19 mouse cellular contexts compared by ENCODE assay signal in the genomic region with DNA sequence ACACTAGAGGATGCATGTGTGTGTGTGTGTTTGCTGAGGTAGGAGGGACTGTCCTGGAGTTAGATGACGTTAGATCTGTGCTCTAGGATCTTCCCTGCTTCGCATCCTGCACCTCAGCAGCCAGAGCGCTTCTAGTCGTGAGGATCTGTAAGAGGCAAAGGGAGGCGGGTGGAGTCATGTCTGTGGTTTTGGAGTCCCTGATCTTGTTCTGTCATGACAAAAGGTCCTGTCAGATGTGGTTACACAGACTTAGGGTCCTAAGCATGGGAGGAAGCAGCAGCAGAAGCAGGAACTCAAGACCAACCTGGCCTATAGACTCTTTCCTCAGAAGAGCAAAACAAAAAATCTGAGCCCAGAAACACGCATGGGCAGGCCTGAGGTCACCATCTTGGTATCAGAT. TPM values are rescaled to one million over a fixed set of nuclear protein-coding genes. Genes with fewer than 3 reads are reported as not detected.
DNase-seq lines count a peak whose midpoint lies in the region; TF ChIP-seq lines count a peak whose summit lies in the region.
"Had no signal": no experiment of that assay in that cellular context is flagged by ENCODE, and none has a peak within 500 bp of the region (broad histone marks: within the 10 kb centered on the region; RNA-seq: fewer than 3 reads in every experiment).

No protein-coding gene starts in this region.

- 74% methylated on average over 6 of the region's 6 CpGs for WGBS in cerebellum, adult 2 months

- no peak for TF ChIP-seq POLR2A in cerebellum, adult 2 months (IDR thresholded peaks at IDR 0.05; ENCODE audit: borderline replicate concordance, insufficient read depth, low read length)

- no peaks in the 10 kb centered on the region for H3K27me3 ChIP-seq in cerebellum, adult 2 months (ENCODE audit: control insufficient read depth, insufficient read depth, low read length)

- no peak for DNase-seq in cerebellum, adult 2 months
- no peak for DNase-seq in cerebellum, postnatal 10 days
- DNase-seq in layer of hippocampus, adult 2 months (ENCODE audit: low spot score in 2 of 2): no peak
- DNase-seq in layer of hippocampus, adult 11-12 months (ENCODE audit: low spot score): no peak
- peak; percentile 23 to 46 for DNase-seq in CD8-positive naive resting alpha-beta T cell, adult 2 months (ENCODE audit: low read depth in 2 of 2, low spot score in 2 of 2)
- peak; percentile 39 for DNase-seq in induced T-regulatory cell, adult 2 months (ENCODE audit: low read depth)
- no peak for DNase-seq in right cerebral cortex, postnatal 36 days (ENCODE audit: low spot score in 2 of 2)
- no peak for DNase-seq in left cerebral cortex, postnatal 14 days (ENCODE audit: low spot score in 2 of 2)
- DNase-seq: adrenal gland, adult 8-10 months; kidney, postnatal 14 days; liver, postnatal 0 days; lung, postnatal 36 days had no signal

- intact Hi-C loops in left cerebral cortex, postnatal 14 days (cut with DNase I): no loop called here

- H3K4me3 ChIP-seq in cerebellum, adult 2 months (replicated peaks; ENCODE audit: insufficient read depth, low read depth, low read length): no peak overlapping the region
- H3K4me3 ChIP-seq in layer of hippocampus, adult 2 months: no peak overlapping the region

- no peak for TF ChIP-seq CTCF in cerebellum, adult 2 months (IDR thresholded peaks at IDR 0.05; ENCODE audit: borderline replicate concordance, insufficient read depth, low read depth, low read length)
- no peak for TF ChIP-seq CTCF in layer of hippocampus, adult 2 months (conservative IDR thresholded peaks at IDR 0.05)

- peaks cover 11% of the 10 kb centered on the region for H3K4me1 ChIP-seq in cerebellum, adult 2 months (ENCODE audit: control insufficient read depth, insufficient read depth, low read length)

- H3K27ac ChIP-seq in cerebellum, adult 2 months (ENCODE audit: insufficient read depth, low read length): peak overlapping the region; percentile 25; the same call in 1 of the 2 replicates
- peak overlapping the region; percentile 88; the same call in 1 of the 2 replicates for H3K27ac ChIP-seq in layer of hippocampus, adult 2 months
- H3K27ac ChIP-seq: midbrain, embryonic 13.5 days had no signal

RNA-seq across cellular contexts. Expression of gene Tmem141, which starts 1.4 kb away (rescaled TPM):
- polyA plus RNA-seq in cerebellum, adult 2 months (2012; rRNA removed): 79.7 and 85.7 TPM in 2 replicates
- 10 to 100 TPM; 14.1 to 15.4 TPM for total RNA-seq in layer of hippocampus, adult 2 months (2021)
- 10 to 100 TPM; 27.2 to 27.7 TPM for total RNA-seq in left cerebral cortex, postnatal 14 days (2021)

RNA-seq across cellular contexts. Expression of gene Ccdc183, which starts 2.9 kb away (rescaled TPM):
- 0.05 TPM in 1 of 2 replicates, not detected in the other for polyA plus RNA-seq in cerebellum, adult 2 months (2012; rRNA removed)
- not detected for total RNA-seq in layer of hippocampus, adult 2 months (2021)
- not detected for total RNA-seq in left cerebral cortex, postnatal 14 days (2021)
- total RNA-seq: adrenal gland, adult 8-10 months; hematopoietic stem cell, adult 5-6 weeks; left cerebral cortex, adult 18-20 months had no signal

RNA-seq across cellular contexts. Expression of gene Fcna, which starts 7.4 kb away (rescaled TPM):
- polyA plus RNA-seq in cerebellum, adult 2 months (2012; rRNA removed): 0.31 and 0.35 TPM in 2 replicates
- under 1 TPM; 0.79 TPM for total RNA-seq in layer of hippocampus, adult 2 months (2021)
- total RNA-seq in left cerebral cortex, postnatal 14 days (2021): 1 to 10 TPM in 1 of 2 experiments, under 1 TPM in 1; 0.72 to 1.1 TPM
- total RNA-seq: hematopoietic stem cell, adult 5-6 weeks had no signal

RNA-seq across cellular contexts. Expression of gene Rabl6, which starts 12.1 kb away (rescaled TPM):
- 161 and 172 TPM in 2 replicates for polyA plus RNA-seq in cerebellum, adult 2 months (2012; rRNA removed)
- total RNA-seq in layer of hippocampus, adult 2 months (2021): 100 to 1,000 TPM; 149 to 151 TPM
- 100 to 1,000 TPM; 117 to 118 TPM for total RNA-seq in left cerebral cortex, postnatal 14 days (2021)

RNA-seq across cellular contexts. Expression of gene Lcn8, which starts 32.5 kb away (rescaled TPM):
- polyA plus RNA-seq in cerebellum, adult 2 months (2012; rRNA removed): not detected in 2 replicates
- not detected for total RNA-seq in layer of hippocampus, adult 2 months (2021)
- not detected for total RNA-seq in left cerebral cortex, postnatal 14 days (2021)
- total RNA-seq: adrenal gland, adult 8-10 months; hematopoietic stem cell, adult 5-6 weeks; left cerebral cortex, adult 18-20 months had no signal
- polyA plus RNA-seq: forebrain, embryonic 14.5 days; heart, embryonic 14.5 days; intestine, embryonic 16.5 days; limb, embryonic 15.5 days; midbrain, embryonic 13.5 days had no signal

Comparison
In these comparisons a context has a peak if more than half of its experiments do, and no peak if none do; other contexts are left out.
1. DNase-seq: peak in CD8-positive naive resting alpha-beta T cell, adult 2 months (2 of 2) and induced T-regulatory cell, adult 2 months (single experiment); none in cerebellum, adult 2 months (0 of 2), cerebellum, postnatal 10 days (0 of 2), layer of hippocampus, adult 2 months (0 of 2), layer of hippocampus, adult 11-12 months (single experiment), right cerebral cortex, postnatal 36 days (0 of 2) and left cerebral cortex, postnatal 14 days (0 of 2).